Mouse (Mus musculus): Measurements from ENCODE around the gene Klhl29. TPM values are rescaled to one million over a fixed set of nuclear protein-coding genes. Genes with fewer than 3 reads are reported as not detected.

Gene Klhl29
- total RNA-seq, 2 experiments from 2014 or later: not detected

DNA sequence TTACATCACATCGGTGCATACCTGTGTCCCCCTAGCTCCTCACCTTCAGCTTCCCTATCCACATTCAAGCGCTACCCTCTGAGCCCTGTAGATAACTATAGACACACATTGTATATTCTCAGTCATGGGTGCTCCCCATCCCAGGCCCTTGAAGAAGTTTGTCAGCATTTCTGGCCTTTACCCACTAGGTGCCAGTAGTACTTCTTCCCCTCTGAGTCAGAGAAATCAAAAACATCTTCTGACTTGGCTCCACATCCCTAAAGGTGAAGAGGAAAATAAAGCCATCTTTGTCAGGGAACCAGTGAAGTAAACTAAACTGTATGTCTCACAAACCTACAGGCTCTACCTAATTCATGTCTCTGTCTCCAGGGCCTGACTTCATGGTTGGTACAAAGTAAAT, 67.6 kb downstream of the Klhl29 start:
- ATAC-seq (replicated peaks; ENCODE audit: low FRiP score, poor library complexity, severe bottlenecking): no peak

DNA sequence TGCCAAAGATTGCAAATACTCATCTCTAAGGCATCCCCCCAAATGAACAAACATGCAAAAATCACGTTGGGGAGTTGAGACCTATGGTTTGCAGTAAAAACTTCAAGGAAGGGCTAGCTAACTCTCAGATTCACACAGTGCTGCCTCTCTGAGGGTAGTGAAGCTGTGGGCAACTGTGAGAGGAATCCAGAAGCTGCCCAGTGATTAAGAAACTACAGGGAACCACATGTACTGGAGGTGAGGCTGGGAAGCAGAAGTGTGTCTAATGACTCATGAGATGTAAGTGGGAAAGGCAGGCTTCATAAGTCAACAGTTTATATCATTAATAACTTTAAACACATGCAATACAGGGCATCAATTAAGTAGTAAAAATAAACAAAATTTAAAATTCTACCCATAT, 70.0 kb downstream of the Klhl29 start:
- ATAC-seq (replicated peaks; ENCODE audit: low FRiP score, poor library complexity, severe bottlenecking): no peak

DNA sequence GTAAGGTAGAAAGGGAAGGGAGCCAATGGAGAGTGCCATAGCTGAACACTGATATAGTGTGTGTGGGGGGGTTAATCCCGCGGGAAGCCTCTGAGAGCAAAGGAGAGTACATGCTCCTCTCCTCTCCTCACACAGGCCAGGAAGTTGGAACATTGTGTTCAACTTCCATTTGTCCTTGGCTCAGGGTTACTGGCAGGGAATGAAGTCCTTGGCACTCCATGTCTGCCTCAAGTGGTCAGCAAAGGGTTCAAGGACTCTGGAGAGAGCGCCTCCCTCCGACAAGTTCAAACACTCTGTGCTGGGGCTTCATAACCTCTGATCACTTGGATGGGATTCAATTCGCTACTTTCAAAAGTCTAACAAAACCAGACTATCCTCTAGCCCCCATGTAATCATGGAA, 71.6 kb downstream of the Klhl29 start:
- ATAC-seq (replicated peaks; ENCODE audit: low FRiP score, poor library complexity, severe bottlenecking): no peak

DNA sequence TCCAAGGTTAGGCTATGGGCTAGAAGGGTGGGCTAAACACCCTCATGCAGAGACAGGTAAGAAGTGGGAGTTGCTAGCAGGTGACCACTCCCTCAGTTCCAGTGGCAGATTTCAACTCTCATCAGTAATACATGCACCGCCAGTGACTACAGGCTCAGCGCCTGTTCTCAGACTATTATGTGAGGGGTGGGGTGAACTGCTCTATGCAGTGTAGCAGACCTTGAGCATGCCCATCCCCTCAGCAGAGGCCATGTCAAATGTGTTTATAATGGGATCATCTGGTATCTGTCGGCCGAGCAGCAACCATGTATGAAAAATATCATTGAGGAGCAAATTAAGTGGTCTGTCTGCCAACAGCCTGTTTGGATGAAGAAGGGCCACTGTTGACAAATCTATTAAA, 72.4 kb downstream of the Klhl29 start:
- ATAC-seq (replicated peaks; ENCODE audit: low FRiP score, poor library complexity, severe bottlenecking): no peak

DNA sequence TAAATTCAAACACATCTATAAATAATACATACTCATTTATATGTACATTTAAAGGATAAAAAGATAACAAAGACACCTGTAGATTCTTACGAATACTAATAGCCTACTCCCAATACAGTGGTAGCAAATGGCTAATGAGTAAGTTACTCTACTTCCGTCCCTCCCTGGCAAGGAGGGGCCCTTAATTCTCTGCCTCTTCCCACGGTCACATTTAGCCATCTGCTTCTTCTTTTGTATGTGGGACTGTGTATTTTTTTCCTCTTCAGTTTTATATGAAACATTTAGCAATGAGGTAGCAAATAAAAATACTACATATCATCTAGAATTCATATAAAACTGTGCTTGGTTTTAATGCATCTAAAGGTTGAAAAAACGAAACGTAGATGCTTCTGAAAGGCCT, 73.6 kb downstream of the Klhl29 start:
- no peak for ATAC-seq (replicated peaks; ENCODE audit: low FRiP score, poor library complexity, severe bottlenecking)

DNA sequence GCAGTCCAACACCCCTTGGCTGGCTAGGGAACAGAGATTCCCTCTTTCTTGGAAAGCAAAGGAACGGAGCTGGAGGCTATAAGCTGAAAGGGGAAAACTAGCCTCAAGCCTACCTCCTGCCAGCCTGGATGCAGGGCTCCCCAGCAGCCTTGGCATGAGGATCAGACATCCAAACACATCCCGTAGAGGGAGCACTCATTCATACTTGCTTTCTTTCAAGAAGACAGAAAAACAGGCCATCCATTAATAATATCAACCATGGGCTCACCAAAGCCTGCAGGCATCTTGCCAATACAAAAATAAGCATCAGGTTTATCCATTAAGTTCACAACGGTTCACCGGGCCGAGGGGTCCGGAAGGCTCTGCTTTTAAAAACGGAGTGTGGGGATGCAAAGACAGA, 79.1 kb downstream of the Klhl29 start:
- ATAC-seq (replicated peaks; ENCODE audit: low FRiP score, poor library complexity, severe bottlenecking): no peak

DNA sequence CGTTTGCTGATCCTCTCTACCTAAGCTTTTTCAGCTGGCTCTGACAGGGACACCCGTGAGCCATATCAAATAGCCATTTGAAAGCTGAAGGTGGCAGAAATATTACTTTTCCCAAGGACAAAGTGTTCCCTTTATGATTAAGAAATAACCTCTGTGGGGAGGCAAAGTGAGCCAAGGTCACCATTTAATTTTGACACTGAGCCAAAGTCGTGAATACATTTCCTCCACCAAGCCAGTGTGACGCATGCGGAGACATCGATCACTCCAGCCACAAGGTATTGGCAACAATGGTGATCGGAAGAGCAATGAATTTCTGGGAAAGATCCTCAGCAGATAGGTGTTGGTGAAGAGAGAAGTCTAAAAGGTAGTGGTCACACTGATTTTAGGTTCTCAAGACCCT, 83.2 kb downstream of the Klhl29 start:
- no peak for ATAC-seq (replicated peaks; ENCODE audit: low FRiP score, poor library complexity, severe bottlenecking)

DNA sequence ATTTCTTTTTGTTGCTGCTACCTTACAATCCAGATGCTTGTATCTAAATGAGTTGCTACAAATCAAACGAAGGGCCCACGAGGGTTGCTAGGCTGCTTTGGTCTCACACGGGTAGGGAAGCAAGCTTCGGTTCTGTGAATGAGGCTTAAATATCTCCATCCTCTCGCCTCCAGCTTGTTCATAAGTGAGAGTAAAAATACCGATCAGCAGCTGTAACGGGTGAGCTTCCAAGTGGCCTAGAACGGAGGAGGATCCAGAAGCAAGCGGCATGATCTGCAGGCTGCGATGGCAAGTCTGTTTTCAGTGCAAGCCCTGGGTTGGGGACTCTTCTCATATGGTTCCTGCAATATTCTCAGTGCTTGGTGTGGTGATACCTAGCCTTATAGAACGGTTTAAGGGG, 89.9 kb downstream of the Klhl29 start:
- no peak for ATAC-seq (replicated peaks; ENCODE audit: low FRiP score, poor library complexity, severe bottlenecking)

DNA sequence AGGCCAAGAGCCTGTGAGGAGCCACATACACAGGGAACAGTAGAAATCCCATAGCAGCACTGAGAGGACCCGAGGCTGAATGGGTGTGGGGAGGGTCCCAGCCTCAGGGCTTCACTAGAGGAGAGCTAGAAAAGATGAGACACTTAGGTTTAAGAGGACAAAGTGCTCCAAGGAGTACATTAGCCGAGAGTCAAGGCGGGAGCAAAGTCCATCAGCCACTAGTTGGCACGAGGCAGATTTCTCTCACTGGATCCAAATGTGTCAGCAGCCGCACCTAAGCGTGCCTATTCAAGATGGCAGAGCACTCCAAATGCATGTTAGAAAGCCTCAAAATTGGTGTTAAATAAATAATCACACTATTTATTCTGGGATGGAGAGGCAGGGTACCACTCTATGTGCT, 90.5 kb downstream of the Klhl29 start:
- no peak for ATAC-seq (replicated peaks; ENCODE audit: low FRiP score, poor library complexity, severe bottlenecking)

DNA sequence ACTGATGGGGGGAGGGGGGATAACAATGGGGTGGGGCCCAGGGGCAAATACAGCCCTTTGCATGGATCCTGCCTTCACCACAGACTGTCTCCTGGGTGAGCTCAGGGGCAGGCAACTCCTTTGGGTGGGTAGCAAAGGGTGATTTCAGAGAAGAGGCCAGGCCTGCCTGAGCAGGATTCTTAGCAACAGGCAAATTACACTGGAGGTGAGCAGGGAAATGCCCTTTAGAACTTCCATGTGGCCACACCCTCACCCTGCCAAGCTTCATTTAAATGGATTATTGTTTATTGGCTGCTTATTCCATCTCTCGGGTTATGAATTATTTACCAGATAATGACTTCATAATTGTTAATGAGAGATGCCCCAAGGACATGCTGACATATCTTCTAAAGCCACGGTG, 91.8 kb downstream of the Klhl29 start:
- ATAC-seq (replicated peaks; ENCODE audit: low FRiP score, poor library complexity, severe bottlenecking): no peak

DNA sequence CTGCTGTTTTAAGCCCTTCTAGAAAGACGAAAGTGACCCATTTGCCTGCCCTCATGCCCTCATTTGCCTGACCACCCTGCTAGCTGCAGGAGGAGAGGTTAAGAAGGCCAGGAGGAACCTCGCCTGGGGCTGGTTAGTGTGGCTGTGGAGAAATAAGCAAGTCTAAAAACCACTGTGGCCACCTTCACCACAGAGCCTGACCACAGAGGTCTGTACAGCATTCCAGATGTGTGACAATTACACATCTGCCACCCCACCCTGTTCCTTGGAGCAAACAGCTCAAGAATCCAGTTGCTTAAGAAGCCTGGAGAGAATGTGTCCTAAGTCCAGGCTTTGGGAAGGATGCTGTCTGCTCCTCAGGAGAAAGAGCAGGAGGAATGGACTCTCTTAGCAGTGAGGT, 92.9 kb downstream of the Klhl29 start:
- no peak for ATAC-seq (replicated peaks; ENCODE audit: low FRiP score, poor library complexity, severe bottlenecking)

DNA sequence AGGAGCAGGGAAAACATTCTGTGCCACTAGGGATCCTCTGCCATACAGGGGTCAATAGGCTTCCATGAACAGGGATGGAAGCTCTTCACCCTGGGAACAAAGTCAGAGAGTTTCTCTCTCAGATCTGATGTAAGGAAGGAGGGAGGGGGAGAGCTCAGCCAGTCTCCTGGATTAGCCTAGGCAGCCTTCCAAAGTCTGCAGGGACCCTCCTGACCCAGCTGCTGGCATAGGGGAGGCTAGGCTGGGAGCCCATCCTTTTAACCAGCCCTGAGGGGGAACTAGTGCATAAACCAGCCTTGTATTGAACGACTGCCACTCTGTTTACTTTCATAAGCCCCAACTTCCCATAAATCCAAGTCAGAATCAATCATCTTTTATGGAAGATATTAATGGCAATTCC, 95.6 kb downstream of the Klhl29 start:
- ATAC-seq (replicated peaks; ENCODE audit: low FRiP score, poor library complexity, severe bottlenecking): no peak

DNA sequence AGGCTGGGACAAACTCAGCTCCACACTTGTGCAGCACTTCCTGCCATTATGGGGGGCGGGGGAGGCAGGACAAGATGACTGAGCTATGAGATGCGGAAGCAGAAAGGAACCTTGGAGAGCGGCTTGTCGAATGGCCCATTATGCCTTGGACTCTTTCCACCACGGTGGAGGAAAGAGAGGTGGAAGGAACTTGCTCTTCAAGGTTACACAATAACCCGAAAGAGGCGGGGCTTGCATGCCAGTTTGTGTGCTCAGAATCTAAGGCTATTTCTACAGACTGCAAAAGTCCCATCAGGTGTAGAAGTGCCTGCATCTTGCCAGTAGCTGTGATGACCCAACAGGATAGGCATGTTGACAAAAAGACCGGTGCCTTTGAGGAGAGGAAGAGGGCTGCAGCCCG, 98.5 kb downstream of the Klhl29 start:
- no peak for ATAC-seq (replicated peaks; ENCODE audit: low FRiP score, poor library complexity, severe bottlenecking)

DNA sequence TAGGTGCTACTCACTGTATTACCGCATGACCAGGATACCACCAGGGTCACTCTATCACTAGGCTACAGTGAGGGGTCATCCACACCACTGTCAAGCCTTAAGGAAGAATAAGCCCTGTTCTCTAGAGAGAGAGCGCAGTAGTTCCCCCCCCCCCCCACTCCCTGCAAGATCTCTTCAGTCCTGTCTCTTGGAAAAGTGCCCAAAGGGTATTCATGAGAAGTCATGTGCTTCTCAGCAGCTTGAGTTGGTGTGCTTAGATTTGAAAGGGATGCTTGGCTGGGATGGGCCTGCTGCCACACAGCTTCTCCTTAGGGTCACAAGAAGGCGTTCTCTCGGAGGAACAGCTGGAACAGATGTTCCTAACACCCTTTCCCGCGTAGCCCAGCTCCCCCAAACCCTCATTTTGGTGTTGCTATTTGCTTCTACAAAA, 100.0 kb downstream of the Klhl29 start:
- ATAC-seq (replicated peaks; ENCODE audit: low FRiP score, poor library complexity, severe bottlenecking): no peak

DNA sequence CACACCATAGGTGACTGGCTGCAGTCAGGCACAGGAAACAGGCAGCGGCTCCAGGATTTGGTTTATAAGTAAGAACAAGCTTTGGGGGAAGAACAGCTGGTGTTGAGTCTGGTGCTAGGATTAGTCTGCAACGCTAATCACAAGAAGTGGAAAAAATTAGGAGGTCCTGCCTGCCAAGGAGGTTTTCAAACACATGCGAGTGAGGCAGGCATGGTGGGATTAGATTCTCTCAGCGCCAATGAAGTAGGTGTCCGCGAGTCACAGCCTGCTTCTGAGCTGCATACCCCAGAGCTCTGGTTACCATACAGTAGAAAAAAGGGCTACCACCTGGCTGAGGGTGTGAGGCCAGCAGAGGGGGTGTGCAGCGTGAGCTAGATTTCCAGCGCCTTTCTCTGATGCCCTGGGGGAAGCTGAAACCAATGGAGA, 101.0 kb downstream of the Klhl29 start:
- no peak for ATAC-seq (replicated peaks; ENCODE audit: low FRiP score, poor library complexity, severe bottlenecking)

DNA sequence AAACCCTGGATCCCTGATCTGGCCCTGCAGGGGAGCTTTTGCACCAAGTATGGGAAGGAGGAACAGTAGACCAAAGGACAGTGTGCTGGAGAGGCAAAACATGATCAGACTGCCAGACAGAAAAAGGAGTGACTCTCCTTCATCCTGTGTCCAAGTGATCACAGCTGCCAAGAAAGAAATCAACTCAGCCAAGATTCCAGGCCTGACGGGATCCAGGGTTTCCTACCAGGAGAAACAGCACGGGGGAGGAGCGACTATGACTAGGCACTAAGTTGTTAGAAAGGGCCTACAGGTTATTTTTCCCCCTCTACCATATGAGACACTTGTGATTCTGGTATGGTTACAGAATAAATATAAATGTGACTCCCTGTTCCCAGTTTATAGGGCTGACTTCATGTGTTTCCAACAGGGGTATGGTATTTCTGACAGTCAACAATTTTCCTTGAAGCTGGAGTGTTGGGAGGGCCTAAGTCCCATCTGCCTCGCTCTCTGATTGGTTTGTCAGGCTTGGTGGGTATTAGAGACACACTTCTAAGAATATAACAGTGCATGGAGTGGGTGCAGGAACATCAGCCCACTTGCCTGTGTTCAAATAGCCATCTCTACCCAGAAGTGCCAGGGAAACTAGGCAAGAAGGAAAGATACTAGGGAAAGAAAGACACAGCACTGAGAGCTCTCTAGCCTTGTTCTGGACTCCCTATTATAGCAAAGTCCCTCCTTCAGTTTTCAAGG, 102.0 kb downstream of the Klhl29 start:
- no peak for ATAC-seq (replicated peaks; ENCODE audit: low FRiP score, poor library complexity, severe bottlenecking)

DNA sequence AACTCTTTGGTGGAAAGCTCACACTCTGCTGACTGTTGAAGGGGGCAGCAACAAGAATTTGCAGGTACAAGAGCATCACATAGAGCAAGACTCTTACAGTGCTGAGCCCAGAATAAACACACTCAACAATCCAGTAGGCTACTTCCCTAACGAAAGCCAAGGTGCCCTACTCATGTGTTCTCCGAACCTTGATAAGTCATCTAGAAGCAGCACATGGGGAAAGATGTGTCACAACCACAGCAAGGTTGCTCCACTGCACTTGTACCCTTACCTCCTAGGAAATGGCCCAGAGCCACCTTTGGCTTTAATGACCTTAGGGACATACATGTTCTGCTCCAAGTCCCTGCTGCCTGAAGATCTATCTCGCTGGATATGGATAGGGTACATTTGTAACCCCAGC, 105.0 kb downstream of the Klhl29 start:
- no peak for ATAC-seq (replicated peaks; ENCODE audit: low FRiP score, poor library complexity, severe bottlenecking)

DNA sequence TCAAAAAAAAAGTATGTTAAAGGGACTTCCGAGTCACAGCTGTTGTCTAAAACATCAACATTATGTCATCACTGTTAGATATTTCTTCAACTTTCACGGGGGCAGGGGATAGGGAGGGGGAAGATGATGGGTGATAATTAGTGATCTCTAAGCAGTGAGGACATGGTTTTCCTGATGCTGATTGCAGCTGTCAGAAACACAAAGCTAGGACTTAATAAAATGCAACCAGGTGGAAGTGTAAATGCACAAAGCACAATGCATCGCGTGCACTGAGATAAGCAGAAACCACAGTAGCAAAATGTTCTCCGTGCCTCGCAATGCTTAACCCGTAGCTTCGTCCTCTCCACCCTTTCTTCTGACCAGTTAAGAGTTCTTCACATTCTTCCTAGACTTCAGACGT, 105.5 kb downstream of the Klhl29 start:
- ATAC-seq (replicated peaks; ENCODE audit: low FRiP score, poor library complexity, severe bottlenecking): no peak

DNA sequence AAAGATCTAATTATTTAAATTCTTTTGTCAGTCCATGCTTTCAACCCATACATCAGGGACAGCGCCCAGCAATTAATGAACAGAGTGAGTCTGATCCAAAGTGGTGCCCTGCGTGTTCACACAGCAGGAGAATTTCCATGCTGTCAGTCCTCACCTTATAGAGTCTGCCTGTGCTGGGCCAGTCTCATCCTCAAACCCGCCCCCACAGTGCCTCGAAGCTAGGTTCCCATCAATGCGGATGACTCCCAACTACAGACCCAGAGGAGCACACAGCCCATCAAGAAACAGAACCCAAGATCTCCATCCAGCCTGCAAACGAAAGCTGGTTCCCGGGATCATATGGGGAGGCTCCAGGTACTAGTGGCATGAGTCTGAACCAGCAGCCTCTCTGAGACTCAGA, 106.4 kb downstream of the Klhl29 start:
- no peak for ATAC-seq (replicated peaks; ENCODE audit: low FRiP score, poor library complexity, severe bottlenecking)

DNA sequence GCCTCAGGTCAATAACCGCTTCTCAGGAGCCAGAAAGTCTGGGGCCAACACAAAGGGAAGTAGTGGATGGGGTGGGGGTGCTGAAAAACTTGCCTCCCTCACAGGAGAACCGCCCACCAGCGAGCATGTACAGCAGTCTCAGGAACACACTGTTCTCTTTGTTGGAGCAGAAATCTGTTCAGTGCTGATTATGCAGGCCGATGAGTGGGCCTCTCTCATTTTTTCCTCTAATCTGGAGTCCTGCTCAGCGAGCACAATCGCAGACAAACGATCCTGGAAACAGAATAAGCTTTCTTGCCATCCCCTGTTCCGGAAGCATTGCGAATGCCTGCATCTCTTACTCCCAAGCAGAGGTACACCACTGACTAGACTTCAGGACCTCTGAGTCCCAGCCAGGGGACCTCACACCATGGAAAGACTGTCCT, 107.3 kb downstream of the Klhl29 start:
- ATAC-seq (replicated peaks; ENCODE audit: low FRiP score, poor library complexity, severe bottlenecking): no peak

DNA sequence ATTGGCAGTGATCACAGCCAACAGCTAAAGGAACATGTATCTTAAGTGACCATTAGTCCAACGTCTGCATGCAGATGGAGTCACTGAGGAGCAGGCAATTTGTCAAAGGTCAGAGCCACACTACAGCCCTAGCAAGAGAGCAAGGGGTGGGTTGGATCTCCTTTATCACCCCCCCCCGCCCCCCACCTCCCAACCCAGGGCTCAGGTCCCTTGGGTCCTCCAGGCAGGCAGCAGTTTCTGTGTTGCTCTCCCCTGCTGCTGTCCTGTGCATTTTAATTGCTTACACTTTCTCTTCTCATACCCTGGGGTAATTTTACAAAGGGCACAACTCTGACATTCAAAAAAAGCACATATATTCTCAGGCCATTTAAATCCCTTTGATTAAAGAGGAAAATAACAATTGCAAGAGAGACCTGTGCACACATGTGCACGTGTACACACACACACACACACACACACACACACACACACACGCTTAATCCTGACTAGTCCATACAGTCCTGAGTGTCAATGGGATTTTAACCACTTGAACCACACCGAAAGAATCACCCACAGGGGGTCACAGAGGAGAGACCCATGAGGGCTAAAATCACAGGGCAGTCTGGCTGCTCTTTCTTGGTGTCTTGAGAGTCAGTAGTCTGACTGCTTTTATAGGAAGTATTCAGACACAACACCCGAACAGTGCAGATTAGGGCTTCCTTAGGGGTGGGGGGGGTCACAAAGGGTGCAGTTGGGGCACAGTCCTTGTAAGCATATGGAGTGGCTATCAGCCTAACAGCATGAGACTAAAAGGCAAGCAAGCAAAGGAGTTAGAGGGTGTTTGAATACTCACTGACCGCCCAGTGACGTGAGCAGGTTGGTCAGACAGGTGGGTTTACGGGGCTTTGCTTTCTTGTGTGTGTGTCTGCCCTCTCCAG, 108.0 kb downstream of the Klhl29 start:
- ATAC-seq (replicated peaks; ENCODE audit: low FRiP score, poor library complexity, severe bottlenecking): no peak

All from erythroid progenitor cell, adult 5-6 weeks (primary cell).